ENCODE assay signal across 23 mouse cellular contexts in the genomic region with DNA sequence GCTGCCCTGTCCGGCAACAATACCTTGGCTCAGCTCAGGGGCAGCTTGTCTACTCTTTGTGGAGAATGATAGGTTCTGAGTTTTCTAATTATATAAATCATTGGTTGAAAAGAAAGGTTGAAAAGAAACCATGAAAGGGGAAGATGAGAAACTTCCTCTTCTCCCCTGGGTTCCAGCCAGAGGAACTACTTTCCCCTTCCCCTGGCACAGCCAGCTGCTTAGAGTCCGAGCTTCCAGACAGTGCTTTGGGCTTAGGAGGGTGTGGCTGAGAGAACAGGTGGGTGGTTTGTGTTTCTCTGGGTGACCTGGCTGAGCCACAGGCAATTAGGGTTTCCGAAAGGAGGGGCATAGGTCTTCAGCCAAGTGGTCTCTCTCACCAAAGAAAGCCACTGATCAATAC. TPM values are rescaled to one million over a fixed set of nuclear protein-coding genes. Genes with fewer than 3 reads are reported as not detected.
A peak's percentile ranks its signal among the peaks of the same experiment; 100 is the strongest.
DNase-seq lines count a peak whose midpoint lies in the region; ATAC-seq and TF ChIP-seq lines count a peak whose summit lies in the region.
"Had no signal": no experiment of that assay in that cellular context is flagged by ENCODE, and none has a peak within 500 bp of the region (broad histone marks: within the 10 kb centered on the region; RNA-seq: fewer than 3 reads in every experiment).

No protein-coding gene starts in this region.

- TF ChIP-seq EP300 in MEL (IDR thresholded peaks at IDR 0.05; ENCODE audit: low read depth in 1 of 2, low read length in 2 of 2), result no peak

- TF ChIP-seq POLR2A in MEL (IDR thresholded peaks at IDR 0.05; ENCODE audit: control insufficient read depth in 1 of 2, insufficient read depth in 1 of 2, low read depth in 1 of 2, low read length in 2 of 2, poor library complexity in 1 of 2), result no peak

- H3K36me3 ChIP-seq in MEL (ENCODE audit: control insufficient read depth in 1 of 2, insufficient read depth in 2 of 2, low read length in 2 of 2), result no peaks in the 10 kb centered on the region
- no peaks in the 10 kb centered on the region for H3K36me3 ChIP-seq in intestine, embryonic 16.5 days (ENCODE audit: control insufficient read depth, insufficient read depth, low read length)
- H3K36me3 ChIP-seq: forebrain, embryonic 10.5 days; heart, embryonic 12.5 days; heart, embryonic 15.5 days had no signal

- no peak overlapping the region for H3K4me3 ChIP-seq in MEL (ENCODE audit: control insufficient read depth in 1 of 2, insufficient read depth in 1 of 2, low read depth in 2 of 2, low read length in 2 of 2)
- H3K4me3 ChIP-seq in intestine, embryonic 16.5 days (ENCODE audit: low read length), result no peak overlapping the region
- H3K4me3 ChIP-seq: forebrain, embryonic 10.5 days; forebrain, embryonic 13.5 days; gastrocnemius, adult 2 months; heart, embryonic 12.5 days; heart, embryonic 15.5 days had no signal

- WGBS in intestine, embryonic 16.5 days, result 66% methylated on average over 3 of the region's 3 CpGs

- no peaks in the 10 kb centered on the region for H3K79me2 ChIP-seq in MEL (ENCODE audit: control insufficient read depth, insufficient read depth, low read length, poor library complexity)

- TF ChIP-seq RAD21 in MEL (IDR thresholded peaks at IDR 0.05; ENCODE audit: low read depth, low read length), result no peak

- H3K9me3 ChIP-seq in MEL (replicated peaks; ENCODE audit: insufficient read depth, low read length), result no peaks in the 10 kb centered on the region
- H3K9me3 ChIP-seq in intestine, embryonic 16.5 days (ENCODE audit: control insufficient read depth, low read length), result no peaks in the 10 kb centered on the region
- H3K9me3 ChIP-seq: forebrain, embryonic 10.5 days; forebrain, embryonic 13.5 days; heart, embryonic 12.5 days; heart, embryonic 15.5 days had no signal

- H3K27ac ChIP-seq in MEL (ENCODE audit: control insufficient read depth, low read depth, low read length), result no peak overlapping the region
- no peak overlapping the region for H3K27ac ChIP-seq in intestine, embryonic 16.5 days (ENCODE audit: low read length)
- H3K27ac ChIP-seq: forebrain, embryonic 10.5 days; forebrain, embryonic 13.5 days; gastrocnemius, adult 2 months; heart, embryonic 15.5 days; hindbrain, embryonic 14.5 days had no signal

- no peak overlapping the region for H3K4me2 ChIP-seq in intestine, embryonic 16.5 days (ENCODE audit: low read depth, low read length)
- H3K4me2 ChIP-seq: forebrain, embryonic 13.5 days; heart, embryonic 12.5 days; heart, embryonic 15.5 days; hindbrain, embryonic 14.5 days had no signal

- peak; percentile 80 for ATAC-seq in granulocyte monocyte progenitor cell, adult 5-6 weeks (replicated peaks; ENCODE audit: poor library complexity, severe bottlenecking)
- ATAC-seq in megakaryocyte progenitor cell, adult 5-6 weeks (replicated peaks; ENCODE audit: poor library complexity), result peak; percentile 86
- ATAC-seq in intestine, embryonic 16.5 days, result no peak
- ATAC-seq: forebrain, embryonic 13.5 days; forebrain, embryonic 16.5 days; Patski had no signal

- peak; percentile 16 for DNase-seq in MEL (ENCODE audit: low read depth, low spot score)
- no peak for DNase-seq in adrenal gland, postnatal 25 days
- no peak for DNase-seq in kidney, adult 11 months
- DNase-seq: adrenal gland, postnatal 10 days; cerebellum, adult 11 months; cerebellum, adult 2 months; cerebellum, adult 9-11 months; cerebellum, postnatal 36 days; gastrocnemius, adult 2 months; gastrocnemius, postnatal 14 days; heart, adult 18-20 months; heart, postnatal 10 days; heart, postnatal 36 days had no signal

- no peak for TF ChIP-seq CTCF in MEL (IDR thresholded peaks at IDR 0.05 in 2 of 3, conservative IDR thresholded peaks at IDR 0.05 in 1 of 3; ENCODE audit: control insufficient read depth in 1 of 3, insufficient read depth in 1 of 3, low read depth in 2 of 3, low read length in 3 of 3, poor library complexity in 1 of 3, severe bottlenecking in 1 of 3)

- no peaks in the 10 kb centered on the region for H3K4me1 ChIP-seq in MEL (ENCODE audit: control insufficient read depth in 1 of 2, insufficient read depth in 2 of 2, low read length in 2 of 2)
- no peaks in the 10 kb centered on the region for H3K4me1 ChIP-seq in intestine, embryonic 16.5 days (ENCODE audit: control insufficient read depth, insufficient read depth, low read length)
- H3K4me1 ChIP-seq: forebrain, embryonic 13.5 days; heart, embryonic 12.5 days; heart, embryonic 15.5 days had no signal

- H3K27me3 ChIP-seq in MEL (ENCODE audit: control insufficient read depth in 1 of 2, insufficient read depth in 2 of 2, low read length in 2 of 2), result no peaks in the 10 kb centered on the region
- no peaks in the 10 kb centered on the region for H3K27me3 ChIP-seq in intestine, embryonic 16.5 days (replicated peaks; ENCODE audit: control insufficient read depth, insufficient read depth, low read length)
- H3K27me3 ChIP-seq: forebrain, embryonic 13.5 days; heart, embryonic 12.5 days; heart, embryonic 15.5 days had no signal

- H3K9ac ChIP-seq in MEL (ENCODE audit: control insufficient read depth, low read depth, low read length, poor library complexity, severe bottlenecking), result no peak overlapping the region
- H3K9ac ChIP-seq in intestine, embryonic 16.5 days (ENCODE audit: low read depth, low read length), result no peak overlapping the region
- H3K9ac ChIP-seq: forebrain, embryonic 13.5 days; heart, embryonic 12.5 days; heart, embryonic 15.5 days; hindbrain, embryonic 14.5 days had no signal

TF ChIP-seq in MEL, 35 proteins besides CTCF, POLR2A, EP300 and RAD21:
- TF ChIP-seq TCF12 (IDR thresholded peaks at IDR 0.05; ENCODE audit: low read depth, low read length), result no peak

RNA-seq across cellular contexts. Expression of gene Megf9, which starts 43.5 kb away (rescaled TPM):
- total RNA-seq in MEL (2012; rRNA removed), result 2.1 and 2.4 TPM in 2 replicates
- 1 to 10 TPM in 1 of 2 experiments, not detected in 1; 3.2 TPM for polyA plus RNA-seq in MEL (2012; ENCODE audit: insufficient read depth in 1 of 2, insufficient read length in 2 of 2, low read depth in 1 of 2, low replicate concordance in 2 of 2, missing spikeins in 1 of 2)
- 9.6 and 14.1 TPM in 2 replicates for total RNA-seq in granulocyte monocyte progenitor cell, adult 5-6 weeks (2014; fragmentation: Nextera tagmentation)
- 11.6 and 12.5 TPM in 2 replicates for total RNA-seq in granulocyte monocyte progenitor cell, adult 5-6 weeks (2017)
- 20.1 and 25.3 TPM in 2 replicates for total RNA-seq in megakaryocyte progenitor cell, adult 5-6 weeks (2015)
- 9.2 and 10.9 TPM in 2 replicates for total RNA-seq in megakaryocyte progenitor cell, adult 5-6 weeks (2017)
- 25.4 and 43.8 TPM in 2 replicates for total RNA-seq in adrenal gland, postnatal 25 days (2021)
- polyA plus RNA-seq in intestine, embryonic 16.5 days (2015; fragmentation: Nextera tagmentation; extraction: Ambion mirVana), result 3.4 and 3.5 TPM in 2 replicates
